Mouse (Mus musculus): ENCODE results near the gene Slc8a1. TPM values are rescaled to one million over a fixed set of nuclear protein-coding genes. Genes with fewer than 3 reads are reported as not detected.

Slc8a1 gene
- polyA plus RNA-seq, 1 experiment from 2014 or later, result 18.6 TPM

DNA sequence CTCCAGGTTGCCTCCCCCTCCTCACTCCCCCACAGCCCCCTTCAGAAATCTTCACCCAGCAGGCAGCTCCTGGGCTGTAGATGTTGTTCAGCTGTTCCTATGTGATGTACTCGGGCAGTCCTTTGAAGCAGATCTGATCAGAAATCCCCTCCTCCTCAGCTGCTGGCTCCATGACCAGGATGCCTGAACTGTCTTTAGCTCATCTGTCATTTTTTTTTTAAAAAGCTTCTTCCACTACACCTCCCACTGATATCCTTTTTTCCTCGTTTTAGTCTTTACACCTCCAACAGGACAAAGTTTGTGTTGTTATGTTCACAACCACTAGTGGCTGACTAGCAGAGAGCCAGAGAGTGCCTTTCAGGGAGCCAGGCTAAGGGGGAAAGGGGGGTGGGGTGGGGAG lies 69.7 kb downstream of the Slc8a1 start:
- peaks cover 7% of the 10 kb centered on the region; the same call in 1 of the 2 replicates for H3K27me3 ChIP-seq
- ATAC-seq (ENCODE audit: low FRiP score, low read depth), result 0 out of 2 replicates have a peak, but pooled peaks have one; percentile 4
- peak overlapping the region; percentile 99 for H3K9ac ChIP-seq

DNA sequence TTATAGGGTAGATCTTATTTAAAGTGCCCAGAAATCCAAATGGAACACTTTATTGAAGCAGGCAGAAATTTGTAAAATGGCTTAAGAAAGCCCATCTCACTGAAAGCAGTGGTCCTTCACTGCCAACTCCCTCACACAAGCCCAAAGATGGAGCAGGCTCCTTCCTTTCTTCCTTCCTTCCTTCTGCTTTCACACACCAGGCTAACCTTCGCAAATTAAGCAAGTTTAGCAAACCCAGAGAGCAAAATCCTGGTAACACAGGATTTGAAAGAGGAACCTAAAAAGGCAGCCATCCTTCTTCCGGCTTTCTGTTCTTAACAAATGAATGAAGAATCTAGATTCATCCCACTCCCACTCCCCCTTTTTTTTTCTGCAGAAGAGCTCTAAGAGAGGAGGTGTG lies 70.2 kb downstream of the Slc8a1 start:
- H3K9ac ChIP-seq, result peak overlapping the region; percentile 99
- peak overlapping the region; percentile 73 for H3K4me2 ChIP-seq
- H3K36me3 ChIP-seq, result no peaks in the 10 kb centered on the region
- peaks cover 4% of the 10 kb centered on the region; the same call in 1 of the 2 replicates for H3K27me3 ChIP-seq
- H3K4me3 ChIP-seq, result peak overlapping the region; percentile 95
- H3K9me3 ChIP-seq, result no peaks in the 10 kb centered on the region
- ATAC-seq (ENCODE audit: low FRiP score, low read depth), result no peak
- 58% methylated on average over 2 of the region's 2 CpGs for WGBS
- peak overlapping the region; percentile 100 for H3K27ac ChIP-seq (replicated peaks)
- H3K4me1 ChIP-seq (replicated peaks), result peaks cover 43% of the 10 kb centered on the region

More for the DNA sequence above, 69.7 kb downstream of the Slc8a1 start:
- H3K4me2 ChIP-seq, result peak overlapping the region; percentile 73
- H3K9me3 ChIP-seq, result no peaks in the 10 kb centered on the region
- WGBS, result 4% methylated on average over 2 of the region's 2 CpGs
- H3K4me1 ChIP-seq (replicated peaks), result peaks cover 43% of the 10 kb centered on the region
- H3K36me3 ChIP-seq, result no peaks in the 10 kb centered on the region
- H3K4me3 ChIP-seq, result peak overlapping the region; percentile 95
- peak overlapping the region; percentile 100 for H3K27ac ChIP-seq (replicated peaks)

DNA sequence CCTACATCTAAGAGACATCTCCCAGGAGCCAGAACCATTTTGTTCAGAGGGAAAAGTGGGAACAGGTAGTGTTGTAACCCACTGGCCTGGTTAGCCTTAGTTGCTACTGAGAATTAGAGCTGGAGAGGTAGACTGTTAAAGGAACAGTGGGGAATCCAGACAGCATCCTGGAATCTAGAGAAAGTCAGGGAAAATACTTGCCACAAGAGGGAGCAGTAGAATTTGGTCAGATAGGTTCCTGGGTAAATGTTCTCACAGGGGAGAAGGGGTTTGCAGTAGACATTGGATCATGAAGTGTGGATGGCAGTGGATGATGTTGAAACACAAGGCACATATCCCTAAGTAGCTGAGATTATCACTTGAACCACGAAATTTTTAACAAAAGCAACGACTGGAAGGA lies 71.6 kb downstream of the Slc8a1 start:
- Histone ChIP-seq H3K36me3 (no peaks in the 10 kb centered on the region), H3K4me1 (replicated peaks) (peaks cover 41% of the 10 kb centered on the region), H3K9me3 (no peaks in the 10 kb centered on the region), H3K4me2 (peak overlapping the region; percentile 73), H3K27me3 (no peaks in the 10 kb centered on the region), H3K4me3 (peak overlapping the region; percentile 95), H3K9ac (no peak overlapping the region), H3K27ac (replicated peaks) (no peak overlapping the region)
- WGBS, result 46% methylated on average over 2 of the region's 2 CpGs
- ATAC-seq (ENCODE audit: low FRiP score, low read depth), result no peak

DNA sequence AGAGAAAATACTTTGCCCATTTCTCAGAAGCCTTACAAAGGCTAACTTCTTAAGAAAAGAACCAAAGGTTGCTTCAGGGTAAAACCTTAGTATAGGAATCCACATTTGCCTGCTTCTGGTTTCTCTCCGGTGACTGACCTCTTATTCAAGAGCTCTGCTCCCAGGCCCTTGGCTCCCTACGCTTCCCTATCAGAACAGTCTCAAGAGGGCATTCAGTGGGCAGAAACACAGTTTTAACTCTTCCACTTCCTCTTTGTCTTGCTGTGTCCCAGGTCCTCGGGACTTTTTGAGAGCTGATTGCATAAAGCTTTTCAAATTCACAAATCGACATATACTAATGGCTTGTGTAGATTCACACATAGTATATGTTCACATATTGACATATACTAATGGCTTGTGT lies 73.3 kb downstream of the Slc8a1 start:
- Histone ChIP-seq H3K9me3 (no peaks in the 10 kb centered on the region), H3K4me2 (no peak overlapping the region), H3K4me1 (replicated peaks) (peaks cover 30% of the 10 kb centered on the region), H3K4me3 (no peak overlapping the region), H3K36me3 (no peaks in the 10 kb centered on the region), H3K27ac (replicated peaks) (no peak overlapping the region), H3K27me3 (no peaks in the 10 kb centered on the region), H3K9ac (no peak overlapping the region)
- WGBS, result 80% methylated on average over 4 of the region's 4 CpGs
- no peak for ATAC-seq (ENCODE audit: low FRiP score, low read depth)

DNA sequence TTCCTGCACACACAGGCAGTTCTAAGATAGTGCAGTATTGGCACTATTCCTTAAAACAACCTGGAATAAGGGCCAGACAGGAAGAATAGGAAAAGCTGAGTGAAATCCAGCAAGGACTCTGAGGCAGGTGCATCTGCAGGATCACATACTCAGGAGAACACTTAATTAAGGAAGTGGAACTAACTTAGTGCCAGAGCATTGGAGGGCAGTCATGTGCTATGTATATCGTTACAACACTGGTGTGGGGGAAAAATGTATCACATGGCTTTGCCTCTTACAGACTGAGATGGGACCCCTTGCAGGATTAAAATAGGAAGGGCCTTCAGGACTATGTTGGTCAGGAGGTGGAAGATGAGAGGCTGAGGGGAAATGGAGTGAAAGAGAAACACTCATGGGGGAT lies 80.3 kb downstream of the Slc8a1 start:
- H3K36me3 ChIP-seq, result no peaks in the 10 kb centered on the region
- no peak overlapping the region for H3K4me2 ChIP-seq
- peaks cover 4% of the 10 kb centered on the region; the same call in 1 of the 2 replicates for H3K4me1 ChIP-seq (replicated peaks)
- H3K9me3 ChIP-seq, result no peaks in the 10 kb centered on the region
- WGBS, result 84% methylated on average over 1 of the region's 1 CpGs
- ATAC-seq (ENCODE audit: low FRiP score, low read depth), result no peak
- H3K27ac ChIP-seq (replicated peaks), result no peak overlapping the region
- no peak overlapping the region for H3K9ac ChIP-seq
- H3K4me3 ChIP-seq, result no peak overlapping the region
- H3K27me3 ChIP-seq, result no peaks in the 10 kb centered on the region

DNA sequence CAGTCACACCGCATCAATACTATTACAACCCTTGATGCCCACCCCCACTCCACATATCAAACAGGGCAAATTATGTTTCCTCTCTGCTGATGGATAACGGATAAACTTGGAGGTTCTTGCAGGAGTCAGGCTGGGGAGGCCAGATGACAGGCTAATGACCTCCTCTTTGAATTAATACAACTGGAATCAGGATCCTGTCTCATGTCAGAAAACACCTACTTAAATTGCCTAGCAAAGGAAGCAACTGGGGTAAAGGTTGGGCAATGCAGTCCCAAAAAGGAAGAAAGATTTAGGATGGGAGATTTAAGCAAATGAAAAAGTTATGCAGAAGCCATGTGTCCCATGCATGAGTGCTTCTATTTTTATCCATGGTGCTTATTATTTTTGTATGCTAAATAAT lies 83.6 kb downstream of the Slc8a1 start:
- Histone ChIP-seq H3K9ac (no peak overlapping the region), H3K36me3 (no peaks in the 10 kb centered on the region), H3K4me2 (no peak overlapping the region), H3K9me3 (no peaks in the 10 kb centered on the region), H3K27ac (replicated peaks) (no peak overlapping the region), H3K27me3 (no peaks in the 10 kb centered on the region), H3K4me1 (replicated peaks) (peaks cover 4% of the 10 kb centered on the region; the same call in 1 of the 2 replicates), H3K4me3 (no peak overlapping the region)
- no peak for ATAC-seq (ENCODE audit: low FRiP score, low read depth)
- 92% methylated on average over 2 of the region's 2 CpGs for WGBS

DNA sequence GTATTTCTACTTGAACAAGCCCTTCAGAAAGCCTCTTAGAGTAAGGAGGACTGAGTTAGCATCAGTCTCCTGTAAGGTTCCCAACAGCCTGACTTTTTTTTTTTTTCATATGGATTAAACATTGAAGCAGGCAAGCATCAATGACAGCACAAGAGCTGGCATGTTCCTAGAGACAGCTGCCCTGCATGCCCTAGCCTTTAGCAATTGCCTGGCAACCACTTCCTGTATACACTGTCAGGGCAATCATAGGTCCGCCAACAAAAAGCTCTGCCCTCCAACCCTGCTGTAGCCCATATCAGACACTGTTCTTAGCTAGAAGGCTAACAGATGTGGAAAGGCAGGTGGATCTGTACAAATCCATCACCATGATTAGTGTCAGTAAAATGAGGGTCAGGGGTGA lies 85.2 kb downstream of the Slc8a1 start:
- no peaks in the 10 kb centered on the region for H3K27me3 ChIP-seq
- H3K36me3 ChIP-seq, result peaks cover 13% of the 10 kb centered on the region
- no peak overlapping the region for H3K9ac ChIP-seq
- WGBS, result 52% methylated on average over 1 of the region's 1 CpGs
- H3K4me3 ChIP-seq, result no peak overlapping the region
- no peak overlapping the region for H3K27ac ChIP-seq (replicated peaks)
- ATAC-seq (ENCODE audit: low FRiP score, low read depth), result no peak
- H3K9me3 ChIP-seq, result no peaks in the 10 kb centered on the region
- peaks cover 4% of the 10 kb centered on the region; the same call in 1 of the 2 replicates for H3K4me1 ChIP-seq (replicated peaks)
- no peak overlapping the region for H3K4me2 ChIP-seq

DNA sequence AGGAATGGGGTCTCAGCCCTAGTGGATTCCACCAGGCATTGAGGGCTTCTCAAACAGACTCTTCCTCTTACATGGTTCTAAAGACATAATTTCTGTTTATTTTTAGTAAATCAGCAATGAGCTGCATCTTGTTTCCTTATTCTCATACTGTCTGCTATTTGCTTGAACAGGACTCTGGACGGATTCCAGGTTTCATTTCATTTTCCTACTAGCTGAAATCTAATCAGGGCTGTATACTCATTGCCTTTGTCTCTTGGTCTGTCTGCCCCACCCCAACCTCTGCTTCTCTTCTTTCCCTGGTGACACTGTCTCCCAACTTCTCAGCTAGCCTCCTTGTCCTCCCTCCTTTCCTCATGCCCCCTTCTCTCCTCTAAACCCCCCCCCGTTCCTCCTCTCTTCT lies 101.4 kb downstream of the Slc8a1 start:
- Histone ChIP-seq H3K27me3 (no peaks in the 10 kb centered on the region), H3K4me1 (replicated peaks) (0 out of 2 replicates have a peak, but pooled peaks cover 4% of the 10 kb centered on the region), H3K27ac (replicated peaks) (no peak overlapping the region), H3K4me3 (no peak overlapping the region), H3K9me3 (no peaks in the 10 kb centered on the region), H3K4me2 (no peak overlapping the region), H3K36me3 (no peaks in the 10 kb centered on the region), H3K9ac (no peak overlapping the region)
- WGBS, result 75% methylated on average over 2 of the region's 2 CpGs
- ATAC-seq (ENCODE audit: low FRiP score, low read depth), result no peak

DNA sequence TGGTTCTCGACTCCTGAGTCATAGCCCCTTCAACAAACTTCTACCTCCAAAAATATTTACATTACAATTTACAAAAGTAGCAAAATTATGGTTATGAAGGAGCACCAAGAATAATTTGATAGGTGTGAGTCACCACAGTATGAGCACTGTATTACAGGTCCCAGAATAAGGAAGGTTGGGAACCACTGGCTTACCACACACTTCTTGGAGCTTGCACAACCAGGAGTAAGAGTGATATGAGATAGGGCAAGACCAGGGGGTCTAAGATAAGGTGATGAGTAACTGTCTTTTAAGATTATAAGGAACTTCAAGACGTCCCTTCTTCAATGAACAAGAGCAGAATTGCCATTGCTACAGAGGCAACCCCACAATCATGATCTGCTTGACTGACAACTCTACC lies 107.7 kb downstream of the Slc8a1 start:
- WGBS, result 91% methylated on average over 2 of the region's 2 CpGs
- Histone ChIP-seq H3K4me1 (replicated peaks) (0 out of 2 replicates have a peak, but pooled peaks cover 4% of the 10 kb centered on the region), H3K4me2 (no peak overlapping the region), H3K4me3 (no peak overlapping the region), H3K27me3 (no peaks in the 10 kb centered on the region), H3K27ac (replicated peaks) (no peak overlapping the region), H3K36me3 (no peaks in the 10 kb centered on the region), H3K9ac (no peak overlapping the region), H3K9me3 (no peaks in the 10 kb centered on the region)
- no peak for ATAC-seq (ENCODE audit: low FRiP score, low read depth)

DNA sequence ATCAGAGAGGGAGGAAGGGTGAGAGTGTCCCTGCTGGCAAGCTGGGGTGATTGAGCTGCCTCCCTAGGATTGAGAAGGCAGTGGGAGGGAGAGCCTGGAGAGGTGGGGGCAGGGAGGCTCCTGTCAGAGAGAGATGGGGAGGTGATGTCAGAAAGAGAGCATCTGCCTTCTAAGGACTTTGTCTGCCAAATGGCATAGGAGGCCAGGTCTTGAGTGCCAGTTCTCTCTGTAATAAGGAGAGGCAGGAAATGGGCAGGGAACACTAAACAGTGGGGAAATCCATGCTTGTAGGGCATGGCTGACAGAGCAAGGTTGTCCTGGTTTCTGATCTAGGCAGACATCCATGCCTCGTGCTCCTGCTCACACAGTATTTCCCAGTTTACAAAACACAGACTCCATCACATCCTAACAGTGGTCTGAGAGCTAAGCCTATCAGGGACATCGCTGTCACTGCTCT lies 117.0 kb downstream of the Slc8a1 start:
- Histone ChIP-seq H3K9me3 (no peaks in the 10 kb centered on the region), H3K9ac (no peak overlapping the region), H3K27ac (replicated peaks) (0 out of 2 replicates have a peak overlapping the region, but pooled peaks have one; percentile 34), H3K4me3 (no peak overlapping the region), H3K4me2 (no peak overlapping the region), H3K27me3 (no peaks in the 10 kb centered on the region), H3K4me1 (replicated peaks) (0 out of 2 replicates have a peak, but pooled peaks cover 5% of the 10 kb centered on the region), H3K36me3 (no peaks in the 10 kb centered on the region)
- peak; percentile 42; the same call in 1 of the 2 replicates for ATAC-seq (ENCODE audit: low FRiP score, low read depth)
- 67% methylated on average over 2 of the region's 2 CpGs for WGBS

DNA sequence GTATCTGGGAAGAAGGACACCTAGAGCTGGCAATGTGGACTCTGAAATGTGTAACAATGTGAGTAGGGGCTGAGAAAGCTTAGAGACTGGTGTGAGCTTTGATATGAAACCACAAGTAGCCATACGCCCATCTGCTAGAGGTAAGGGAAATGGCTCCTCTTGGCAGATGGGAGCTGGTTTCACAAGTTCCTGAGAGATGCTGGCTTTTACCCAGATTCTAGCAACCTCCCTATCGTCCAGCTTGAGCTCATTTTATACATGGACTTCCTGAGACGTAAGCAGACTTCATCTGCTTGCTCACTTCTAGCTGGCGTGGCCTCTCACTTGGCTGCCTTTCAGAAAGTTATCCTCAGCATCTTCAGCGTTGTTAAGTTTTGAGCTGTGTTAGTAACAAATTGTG lies 119.7 kb downstream of the Slc8a1 start:
- no peak overlapping the region for H3K9ac ChIP-seq
- no peak overlapping the region for H3K27ac ChIP-seq (replicated peaks)
- H3K4me2 ChIP-seq, result no peak overlapping the region
- H3K36me3 ChIP-seq, result no peaks in the 10 kb centered on the region
- ATAC-seq (ENCODE audit: low FRiP score, low read depth), result no peak
- no peaks in the 10 kb centered on the region for H3K27me3 ChIP-seq
- no peak overlapping the region for H3K4me3 ChIP-seq
- H3K4me1 ChIP-seq (replicated peaks), result 0 out of 2 replicates have a peak, but pooled peaks cover 5% of the 10 kb centered on the region
- WGBS, result 74% methylated on average over 5 of the region's 5 CpGs
- no peaks in the 10 kb centered on the region for H3K9me3 ChIP-seq

DNA sequence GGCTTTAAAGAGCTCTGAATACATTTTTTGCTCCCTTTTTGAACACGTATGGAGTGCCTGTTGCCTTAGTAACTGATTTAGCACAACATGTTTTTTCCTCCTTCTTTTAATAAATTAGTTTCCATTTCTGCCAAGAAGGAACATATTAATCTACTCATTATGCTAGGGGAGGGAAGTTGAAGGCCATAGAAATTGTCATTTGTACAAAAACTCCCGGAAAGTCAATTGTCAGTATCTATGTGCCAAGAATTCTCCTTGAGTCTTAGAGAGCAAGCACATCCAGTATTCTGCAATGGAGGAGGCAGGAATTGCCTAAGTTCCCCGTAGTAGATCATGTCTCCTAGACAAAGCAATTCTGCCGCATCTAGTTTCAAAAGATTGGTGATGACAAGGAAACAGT lies 121.9 kb downstream of the Slc8a1 start:
- Histone ChIP-seq H3K4me3 (no peak overlapping the region), H3K9me3 (no peaks in the 10 kb centered on the region), H3K9ac (no peak overlapping the region), H3K36me3 (no peaks in the 10 kb centered on the region), H3K4me2 (no peak overlapping the region), H3K27ac (replicated peaks) (no peak overlapping the region), H3K4me1 (replicated peaks) (0 out of 2 replicates have a peak, but pooled peaks cover 4% of the 10 kb centered on the region), H3K27me3 (no peaks in the 10 kb centered on the region)
- WGBS, result 72% methylated on average over 4 of the region's 4 CpGs
- no peak for ATAC-seq (ENCODE audit: low FRiP score, low read depth)

DNA sequence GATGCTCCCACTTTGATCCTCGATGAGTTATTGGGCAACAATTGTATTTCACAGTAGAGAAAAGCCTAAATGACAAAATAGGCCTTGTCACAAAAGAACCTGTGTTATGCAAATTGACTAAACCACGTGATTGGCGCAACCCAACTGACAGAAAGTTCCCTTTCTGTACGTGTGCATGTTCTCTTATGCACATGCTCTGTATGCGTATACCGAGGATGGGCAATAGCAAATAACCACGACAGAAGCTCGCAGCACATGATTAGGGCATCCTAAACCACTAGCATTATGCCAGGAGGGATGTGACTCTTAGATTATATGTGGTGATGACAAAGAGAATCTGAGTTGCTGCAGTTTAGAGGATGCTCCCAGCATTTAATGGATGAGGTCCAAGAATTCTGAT lies 122.8 kb downstream of the Slc8a1 start:
- H3K9ac ChIP-seq, result no peak overlapping the region
- 73% methylated on average over 8 of the region's 8 CpGs for WGBS
- no peaks in the 10 kb centered on the region for H3K36me3 ChIP-seq
- no peak overlapping the region for H3K27ac ChIP-seq (replicated peaks)
- H3K4me3 ChIP-seq, result no peak overlapping the region
- no peaks in the 10 kb centered on the region for H3K9me3 ChIP-seq
- H3K4me1 ChIP-seq (replicated peaks), result no peaks in the 10 kb centered on the region
- no peak for ATAC-seq (ENCODE audit: low FRiP score, low read depth)
- no peaks in the 10 kb centered on the region for H3K27me3 ChIP-seq
- no peak overlapping the region for H3K4me2 ChIP-seq
